Mouse (Mus musculus): ENCODE measurements around the gene Tctn1. TPM values are rescaled to one million over a fixed set of nuclear protein-coding genes. Genes with fewer than 3 reads are reported as not detected.

Tctn1 gene
- total and polyA plus RNA-seq, 2 experiments from 2014 or later, result 6.5 to 30.3 TPM

GRCm38 (mm10) chr5:122305472-122305871 is 41.2 kb upstream of the Tctn1 start:
- H3K4me1 ChIP-seq (ENCODE audit: insufficient read depth, low read length), result 0 out of 2 replicates have a peak, but pooled peaks cover 8% of the 10 kb centered on the region
- H3K4me2 ChIP-seq (ENCODE audit: low read depth, low read length), result no peak overlapping the region
- H3K9me3 ChIP-seq (ENCODE audit: low read length), result no peaks in the 10 kb centered on the region
- no peak for ATAC-seq
- WGBS, result 90% methylated on average over 7 of the region's 7 CpGs
- no peak overlapping the region for H3K4me3 ChIP-seq (ENCODE audit: low read length)
- no peak for DNase-seq (ENCODE audit: low spot score)
- no peaks in the 10 kb centered on the region for H3K27me3 ChIP-seq (ENCODE audit: insufficient read depth, low read length)
- no peak overlapping the region for H3K9ac ChIP-seq (replicated peaks; ENCODE audit: low read length)
- H3K36me3 ChIP-seq (ENCODE audit: insufficient read depth, low read length), result peaks cover 5% of the 10 kb centered on the region; the same call in 1 of the 2 replicates
- H3K27ac ChIP-seq, result no peak overlapping the region
- TF ChIP-seq CTCF (IDR thresholded peaks at IDR 0.05; ENCODE audit: low read depth), result no peak

GRCm38 (mm10) chr5:122304541-122304940 is 40.3 kb upstream of the Tctn1 start:
- Histone ChIP-seq H3K9me3 (ENCODE audit: low read length) (no peaks in the 10 kb centered on the region), H3K27ac (peak overlapping the region; percentile 32; the same call in 1 of the 2 replicates), H3K9ac (replicated peaks; ENCODE audit: low read length) (no peak overlapping the region; the same call in 1 of the 2 replicates), H3K4me2 (ENCODE audit: low read depth, low read length) (no peak overlapping the region), H3K4me3 (ENCODE audit: low read length) (no peak overlapping the region), H3K36me3 (ENCODE audit: insufficient read depth, low read length) (peaks cover 5% of the 10 kb centered on the region; the same call in 1 of the 2 replicates), H3K4me1 (ENCODE audit: insufficient read depth, low read length) (0 out of 2 replicates have a peak, but pooled peaks cover 8% of the 10 kb centered on the region), H3K27me3 (ENCODE audit: insufficient read depth, low read length) (no peaks in the 10 kb centered on the region)
- peak; percentile 45 for DNase-seq (ENCODE audit: low spot score)
- 55% methylated on average over 6 of the region's 6 CpGs for WGBS
- TF ChIP-seq CTCF (IDR thresholded peaks at IDR 0.05; ENCODE audit: low read depth), result no peak
- ATAC-seq, result no peak

GRCm38 (mm10) chr5:122303937-122304336 is 39.7 kb upstream of the Tctn1 start:
- Histone ChIP-seq H3K9me3 (ENCODE audit: low read length) (no peaks in the 10 kb centered on the region), H3K4me3 (ENCODE audit: low read length) (no peak overlapping the region), H3K9ac (replicated peaks; ENCODE audit: low read length) (no peak overlapping the region; the same call in 1 of the 2 replicates), H3K27me3 (ENCODE audit: insufficient read depth, low read length) (no peaks in the 10 kb centered on the region), H3K4me2 (ENCODE audit: low read depth, low read length) (no peak overlapping the region), H3K27ac (peak overlapping the region; percentile 32; the same call in 1 of the 2 replicates), H3K36me3 (ENCODE audit: insufficient read depth, low read length) (peaks cover 5% of the 10 kb centered on the region; the same call in 1 of the 2 replicates), H3K4me1 (ENCODE audit: insufficient read depth, low read length) (0 out of 2 replicates have a peak, but pooled peaks cover 8% of the 10 kb centered on the region)
- 72% methylated on average over 7 of the region's 7 CpGs for WGBS
- ATAC-seq (no peak), DNase-seq (ENCODE audit: low spot score) (no peak)
- no peak for TF ChIP-seq CTCF (IDR thresholded peaks at IDR 0.05; ENCODE audit: low read depth)

DNA sequence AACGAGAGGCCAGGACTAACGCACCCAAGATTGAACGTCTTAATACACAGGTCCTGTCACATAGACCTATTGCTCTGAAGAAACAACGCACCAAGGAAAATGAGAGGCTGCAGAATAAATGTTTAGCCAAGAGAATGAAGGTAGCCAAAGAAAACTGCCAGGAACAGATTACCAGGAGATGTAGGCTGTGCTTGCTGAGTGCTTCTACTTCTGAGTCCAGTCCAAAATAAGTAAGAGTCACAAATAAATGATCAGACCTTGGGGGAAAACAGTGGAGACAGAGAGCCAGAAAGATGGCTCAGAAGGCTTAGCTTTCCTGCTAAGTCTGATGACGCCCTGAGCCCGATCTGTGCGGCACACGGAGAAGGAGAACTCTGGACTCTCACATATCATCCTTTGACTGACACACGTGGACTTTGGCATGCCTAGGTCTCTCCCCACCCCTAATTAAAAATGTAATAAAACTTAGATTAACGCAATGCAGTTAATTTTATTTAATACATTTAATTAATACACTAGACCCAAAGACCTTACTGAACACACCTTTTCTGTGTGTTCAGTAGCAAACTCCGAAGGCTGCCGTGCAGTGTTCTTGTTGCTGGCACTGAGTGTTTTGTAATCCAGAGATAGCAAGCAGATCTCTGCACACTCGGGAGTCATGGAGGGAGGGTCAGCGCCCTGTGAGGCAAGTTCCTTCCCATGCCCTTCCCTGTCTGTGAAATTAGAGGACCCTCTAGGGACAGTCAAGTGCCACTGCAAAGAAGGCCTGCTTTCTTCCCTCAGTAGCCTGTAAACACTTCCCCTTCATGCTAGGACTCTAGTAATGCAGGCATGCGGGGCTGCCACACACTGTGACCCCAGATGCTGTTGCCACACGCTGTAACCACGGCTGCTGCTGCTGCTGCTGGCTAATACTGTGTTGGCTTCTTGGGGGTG is 38.8 kb upstream of the Tctn1 start:
- peak; percentile 51 for TF ChIP-seq CTCF (IDR thresholded peaks at IDR 0.05; ENCODE audit: low read depth)
- H3K4me3 ChIP-seq (ENCODE audit: low read length), result no peak overlapping the region
- no peak for ATAC-seq
- 0 out of 2 replicates have a peak, but pooled peaks cover 8% of the 10 kb centered on the region for H3K4me1 ChIP-seq (ENCODE audit: insufficient read depth, low read length)
- WGBS, result 66% methylated on average over 17 of the region's 17 CpGs
- H3K4me2 ChIP-seq (ENCODE audit: low read depth, low read length), result no peak overlapping the region
- H3K27me3 ChIP-seq (ENCODE audit: insufficient read depth, low read length), result no peaks in the 10 kb centered on the region
- H3K27ac ChIP-seq, result peak overlapping the region; percentile 36; the same call in 1 of the 2 replicates
- no peak overlapping the region for H3K9ac ChIP-seq (replicated peaks; ENCODE audit: low read length)
- H3K9me3 ChIP-seq (ENCODE audit: low read length), result no peaks in the 10 kb centered on the region
- peak; percentile 44 for DNase-seq (ENCODE audit: low spot score)
- peaks cover 2% of the 10 kb centered on the region; the same call in 1 of the 2 replicates for H3K36me3 ChIP-seq (ENCODE audit: insufficient read depth, low read length)

GRCm38 (mm10) chr5:122300071-122300518 is 35.8 kb upstream of the Tctn1 start:
- H3K4me1 ChIP-seq (ENCODE audit: insufficient read depth, low read length), result peaks cover 13% of the 10 kb centered on the region; the same call in 1 of the 2 replicates
- H3K27ac ChIP-seq, result peak overlapping the region; percentile 26; the same call in 1 of the 2 replicates
- no peak for ATAC-seq
- H3K9ac ChIP-seq (replicated peaks; ENCODE audit: low read length), result no peak overlapping the region
- 70% methylated on average over 6 of the region's 6 CpGs for WGBS
- H3K9me3 ChIP-seq (ENCODE audit: low read length), result no peaks in the 10 kb centered on the region
- DNase-seq (ENCODE audit: low spot score), result no peak
- no peaks in the 10 kb centered on the region for H3K36me3 ChIP-seq (ENCODE audit: insufficient read depth, low read length)
- no peak for TF ChIP-seq CTCF (IDR thresholded peaks at IDR 0.05; ENCODE audit: low read depth)
- no peaks in the 10 kb centered on the region for H3K27me3 ChIP-seq (ENCODE audit: insufficient read depth, low read length)
- no peak overlapping the region for H3K4me3 ChIP-seq (ENCODE audit: low read length)
- H3K4me2 ChIP-seq (ENCODE audit: low read depth, low read length), result no peak overlapping the region

GRCm38 (mm10) chr5:122295113-122295935 is 31.1 kb upstream of the Tctn1 start:
- no peaks in the 10 kb centered on the region for H3K27me3 ChIP-seq (ENCODE audit: insufficient read depth, low read length)
- TF ChIP-seq CTCF (IDR thresholded peaks at IDR 0.05; ENCODE audit: low read depth), result no peak
- no peak overlapping the region for H3K27ac ChIP-seq
- peaks cover 9% of the 10 kb centered on the region; the same call in 1 of the 2 replicates for H3K4me1 ChIP-seq (ENCODE audit: insufficient read depth, low read length)
- no peak overlapping the region for H3K4me2 ChIP-seq (ENCODE audit: low read depth, low read length)
- ATAC-seq (0 out of 2 replicates have a peak, but pooled peaks have one; percentile 21), DNase-seq (ENCODE audit: low spot score) (no peak)
- H3K36me3 ChIP-seq (ENCODE audit: insufficient read depth, low read length), result no peaks in the 10 kb centered on the region
- H3K4me3 ChIP-seq (ENCODE audit: low read length), result no peak overlapping the region
- H3K9ac ChIP-seq (replicated peaks; ENCODE audit: low read length), result no peak overlapping the region
- H3K9me3 ChIP-seq (ENCODE audit: low read length), result no peaks in the 10 kb centered on the region
- 61% methylated on average over 14 of the region's 14 CpGs for WGBS

All from hindbrain, postnatal 0 days (tissue).